In the genomic region with DNA sequence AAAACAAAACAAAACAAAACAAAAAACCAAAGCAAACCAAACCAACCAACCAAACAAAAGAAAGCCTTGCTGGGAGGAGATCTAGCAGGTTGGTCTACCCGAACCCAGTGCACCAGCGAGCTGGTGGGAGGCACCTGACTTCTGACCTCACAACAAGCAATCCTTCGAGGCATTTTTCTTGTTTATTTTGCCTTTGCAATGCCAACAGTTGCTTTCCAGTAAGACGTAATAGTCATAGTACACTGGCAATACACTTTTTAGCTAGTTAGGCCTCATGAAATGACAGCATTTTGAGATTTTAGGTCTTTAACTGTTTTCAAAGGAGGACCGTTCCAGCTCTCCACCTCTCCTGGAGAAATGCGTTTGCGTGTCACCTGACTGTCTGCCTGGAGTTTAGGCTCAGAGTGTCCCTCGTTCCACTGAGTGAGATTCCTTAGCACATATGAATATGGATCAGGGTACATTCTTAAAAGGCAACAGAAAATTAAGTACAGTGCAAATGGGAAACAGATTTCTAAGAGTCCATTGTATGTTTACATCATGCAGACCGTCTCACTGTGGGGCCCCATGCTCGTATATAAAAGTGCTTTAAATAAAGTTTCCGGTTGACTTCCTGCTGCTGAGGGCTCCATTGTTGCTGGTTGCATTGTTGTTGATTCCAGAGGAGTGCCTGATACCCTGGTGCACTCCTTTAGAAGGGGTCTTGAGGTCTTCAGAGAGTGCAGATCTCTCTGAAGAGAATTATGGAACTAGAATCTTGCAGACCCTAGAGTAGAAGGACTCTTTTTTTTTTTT, we compare ENCODE assay signal across 17 mouse cellular contexts. TPM values are rescaled to one million over a fixed set of nuclear protein-coding genes. Genes with fewer than 3 reads are reported as not detected.
"Had no signal": no experiment of that assay in that cellular context is flagged by ENCODE, and none has a peak within 500 bp of the region (broad histone marks: within the 10 kb centered on the region; RNA-seq: fewer than 3 reads in every experiment).

No protein-coding gene starts in this region.

- H3K9me3 ChIP-seq: liver, embryonic 15.5 days; midbrain, embryonic 10.5 days; neural tube, embryonic 13.5 days had no signal

- H3K36me3 ChIP-seq: liver, embryonic 15.5 days; midbrain, embryonic 10.5 days; neural tube, embryonic 13.5 days had no signal

- H3K27me3 ChIP-seq: liver, embryonic 15.5 days had no signal

- H3K27ac ChIP-seq: left cerebral cortex, adult 2 months; liver, embryonic 15.5 days; midbrain, embryonic 10.5 days; neural tube, embryonic 13.5 days had no signal

- H3K4me1 ChIP-seq: liver, embryonic 15.5 days had no signal

- H3K4me2 ChIP-seq: liver, embryonic 15.5 days; neural tube, embryonic 13.5 days had no signal

- H3K9ac ChIP-seq: liver, embryonic 15.5 days; neural tube, embryonic 13.5 days had no signal

- H3K4me3 ChIP-seq: left cerebral cortex, adult 2 months; liver, embryonic 15.5 days; midbrain, embryonic 10.5 days; neural tube, embryonic 13.5 days had no signal

- DNase-seq: liver; lung, adult 2 months; lung, postnatal 36 days; right cerebral cortex, adult 18-20 months; right cerebral cortex, postnatal 25 days; thymus, postnatal 4 days had no signal

- ATAC-seq: intestine, embryonic 16.5 days; midbrain, embryonic 16.5 days had no signal

RNA-seq across cellular contexts. Expression of a gene that starts 41.9 kb away (rescaled TPM):
- total RNA-seq: megakaryocyte progenitor cell, adult 5-6 weeks had no signal
- polyA plus RNA-seq: intestine, embryonic 16.5 days; kidney, embryonic 16.5 days; limb, embryonic 11.5 days; liver, embryonic 15.5 days; midbrain, embryonic 10.5 days; midbrain, embryonic 16.5 days; neural tube, embryonic 13.5 days; small intestine, adult 2 months; stomach, embryonic 16.5 days had no signal
